Mouse (Mus musculus) hindbrain, embryonic 11.5 days (tissue): Measurements from ENCODE around the gene Atp6v0d1. TPM values are rescaled to one million over a fixed set of nuclear protein-coding genes. Genes with fewer than 3 reads are reported as not detected.

Experiments used
- ATAC-seq: fragments of 200-750 bp; cut with Nextera tagmentation; 2 replicates; pipeline ENCODE4 v1.8.0; 2017; ENCODE audit warnings: mild to moderate bottlenecking, moderate TSS enrichment, moderate library complexity; ENCODE audit not compliant: low FRiP score
- DNase-seq: peaks from one replicate; pipeline ENCODE4 v3.0.0-alpha.2; 2015; ENCODE audit warnings: low spot score
- H3K27ac ChIP-seq: fragments of 300-500 bp; sonication (generic); 2 replicates; pipeline ENCODE4 v1.5.1; 2014; ENCODE audit warnings: mild to moderate bottlenecking, low read depth, low read length
- H3K27me3 ChIP-seq: fragments of 300-500 bp; sonication (generic); 2 replicates; pipeline ENCODE4 v1.6.1; 2014; ENCODE audit warnings: mild to moderate bottlenecking, low read length, moderate library complexity, mixed read lengths; ENCODE audit not compliant: control insufficient read depth, insufficient read depth
- H3K36me3 ChIP-seq: fragments of 300-500 bp; sonication (generic); 2 replicates; pipeline ENCODE4 v1.6.1; 2014; ENCODE audit warnings: mild to moderate bottlenecking, low read length, moderate library complexity, mixed read lengths; ENCODE audit not compliant: control insufficient read depth, insufficient read depth
- H3K4me1 ChIP-seq: fragments of 300-500 bp; sonication (generic); replicated peaks from 2 replicates; pipeline ENCODE4 v1.6.1; 2014; ENCODE audit warnings: low read length, mixed read lengths; ENCODE audit not compliant: control insufficient read depth, insufficient read depth
- H3K4me2 ChIP-seq: fragments of 300-500 bp; sonication (generic); replicated peaks from 2 replicates; pipeline ENCODE4 v1.6.1; 2014; ENCODE audit warnings: mild to moderate bottlenecking, low read depth, low read length
- H3K4me3 ChIP-seq: fragments of 300-500 bp; sonication (generic); 2 replicates; pipeline ENCODE4 v1.5.1; 2014; ENCODE audit warnings: low read depth, low read length
- H3K9ac ChIP-seq: fragments of 300-500 bp; sonication (generic); 2 replicates; pipeline ENCODE4 v1.6.1; 2014; ENCODE audit warnings: low read depth, low read length
- H3K9me3 ChIP-seq: fragments of 300-500 bp; sonication (generic); 2 replicates; pipeline ENCODE4 v1.6.1; 2016; ENCODE audit warnings: low read length; ENCODE audit not compliant: control insufficient read depth
- WGBS: fragments of 180-500 bp; shearing (Covaris S2); extraction: QIAGEN DNeasy Blood & Tissue Kit; methylation state at CpG from one replicate; pipeline ENCODE4 v1.1.7; 2014; 5-methylcytosine and 5-hydroxymethylcytosine counted together
- microRNA counts: library from miRNA; unstranded; fragments of <30 nt; microRNA quantifications from one replicate; lab custom pipeline; 2015
- polyA plus RNA-seq: library from polyadenylated mRNA; unstranded; fragments of >200 nt; fragmentation: Nextera tagmentation; extraction: Ambion mirVana; gene quantifications from 2 replicates; pipeline ENCODE4 v1.2.1, GENCODE M21; 2014

The Atp6v0d1 gene
- polyA plus RNA-seq, 1 experiment from 2014 or later = 141 TPM

DNA sequence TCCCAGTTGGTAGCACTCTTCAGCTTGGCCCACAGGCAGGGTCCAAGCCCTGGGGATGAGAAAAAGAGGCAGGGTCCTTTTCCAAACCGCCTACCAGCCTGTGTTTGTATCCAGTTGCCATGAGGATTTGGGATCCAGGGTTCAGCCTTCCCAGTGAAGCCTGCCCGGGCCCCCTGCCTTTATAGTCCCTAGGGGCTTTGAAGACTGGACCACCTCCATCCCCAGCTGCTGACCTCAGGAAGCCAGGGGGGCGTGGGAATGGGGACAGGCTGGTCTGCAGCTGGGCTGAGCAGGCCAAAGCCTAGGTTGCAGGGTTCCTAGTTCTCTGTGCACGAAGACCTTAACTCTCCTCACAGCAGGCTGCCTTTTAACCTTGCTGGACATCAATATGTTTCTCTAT, 90.6 kb downstream of the Atp6v0d1 start:
- peaks cover 8% of the 10 kb centered on the region for H3K27me3 ChIP-seq
- DNase-seq (no peak), ATAC-seq (no peak)
- H3K4me2 ChIP-seq = no peak overlapping the region
- H3K27ac ChIP-seq = 0 out of 2 replicates have a peak overlapping the region, but pooled peaks have one; percentile 56
- H3K4me1 ChIP-seq = peaks cover 30% of the 10 kb centered on the region
- H3K9me3 ChIP-seq = no peaks in the 10 kb centered on the region
- H3K36me3 ChIP-seq = no peaks in the 10 kb centered on the region
- H3K9ac ChIP-seq = 0 out of 2 replicates have a peak overlapping the region, but pooled peaks have one; percentile 35
- WGBS = 35% methylated on average over 4 of the region's 4 CpGs
- no peak overlapping the region for H3K4me3 ChIP-seq

DNA sequence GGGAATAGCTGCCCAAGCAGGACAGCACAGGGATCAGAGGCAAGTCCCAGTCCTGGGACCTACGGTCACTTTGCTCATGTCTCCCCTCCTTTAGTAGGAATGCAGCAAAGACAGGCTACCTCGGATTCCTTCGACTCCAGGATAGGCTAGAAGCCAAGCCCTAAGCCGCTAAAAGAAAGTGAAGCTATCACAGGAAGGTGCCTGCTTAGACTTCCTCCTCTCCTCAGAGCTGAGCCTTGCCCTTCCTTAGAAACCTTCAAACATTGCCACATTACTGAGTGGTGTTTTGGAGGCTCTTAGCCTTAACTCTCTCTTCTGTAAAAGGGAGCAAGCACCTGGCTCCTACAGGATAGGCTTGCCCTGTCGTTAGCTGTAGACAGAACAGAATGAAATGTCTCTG, 91.2 kb downstream of the Atp6v0d1 start:
- no peak overlapping the region for H3K4me2 ChIP-seq
- H3K36me3 ChIP-seq = no peaks in the 10 kb centered on the region
- peak overlapping the region; percentile 35; the same call in 1 of the 2 replicates for H3K9ac ChIP-seq
- 48% methylated on average over 5 of the region's 5 CpGs for WGBS
- peak overlapping the region; percentile 56 for H3K27ac ChIP-seq
- no peak overlapping the region for H3K4me3 ChIP-seq
- no peak for DNase-seq
- peaks cover 36% of the 10 kb centered on the region for H3K4me1 ChIP-seq
- H3K9me3 ChIP-seq = no peaks in the 10 kb centered on the region
- peaks cover 8% of the 10 kb centered on the region for H3K27me3 ChIP-seq
- no peak for ATAC-seq

MicroRNAs encoded within 50 kb of the gene (microRNA counts, 519-probe panel; counts per million panel counts)
- not detected for microRNA mmu-miR-1966 (lab: Ali Mortazavi, UCI)

Other genes with a start within 250 kb of the Atp6v0d1 start
- gene Lrrc29, start 239.8 kb downstream of the Atp6v0d1 start, polyA plus RNA-seq = 0.98 and 1.2 TPM in 2 replicates
- gene Tmem208, start 239.7 kb downstream of the Atp6v0d1 start, polyA plus RNA-seq = 102 and 105 TPM in 2 replicates
- 1.8 and 3.6 TPM in 2 replicates for gene Fhod1, start 218.1 kb downstream of the Atp6v0d1 start, polyA plus RNA-seq
- 3.9 and 4.5 TPM in 2 replicates for gene Slc9a5, start 217.2 kb downstream of the Atp6v0d1 start, polyA plus RNA-seq
- gene Plekhg4, start 192.8 kb downstream of the Atp6v0d1 start, polyA plus RNA-seq = 0.26 and 0.73 TPM in 2 replicates
- 0.14 TPM in 1 of 2 replicates, not detected in the other for gene Kctd19, start 152.5 kb downstream of the Atp6v0d1 start, polyA plus RNA-seq
- gene Lrrc36, start 152.5 kb downstream of the Atp6v0d1 start, polyA plus RNA-seq = 2.8 and 3.0 TPM in 2 replicates
- 206 and 218 TPM in 2 replicates for gene Tppp3, start 94.5 kb downstream of the Atp6v0d1 start, polyA plus RNA-seq
- gene Zdhhc1, start 69.1 kb downstream of the Atp6v0d1 start, polyA plus RNA-seq = 19.0 and 19.7 TPM in 2 replicates
- 19.6 and 21.1 TPM in 2 replicates for gene Hsd11b2, start 47.3 kb downstream of the Atp6v0d1 start, polyA plus RNA-seq
- 11.8 and 12.4 TPM in 2 replicates for gene Ripor1, start 39.2 kb upstream of the Atp6v0d1 start, polyA plus RNA-seq
- gene Ctcf, start 70.5 kb upstream of the Atp6v0d1 start, polyA plus RNA-seq = 115 and 121 TPM in 2 replicates
- 0.68 and 2.1 TPM in 2 replicates for gene Agrp, start 71.3 kb upstream of the Atp6v0d1 start, polyA plus RNA-seq
- 3.9 TPM in 2 replicates for gene Carmil2, start 120.2 kb upstream of the Atp6v0d1 start, polyA plus RNA-seq
- 70.0 and 74.1 TPM in 2 replicates for gene Acd, start 135.1 kb upstream of the Atp6v0d1 start, polyA plus RNA-seq
- 25.9 and 26.8 TPM in 2 replicates for gene Pard6a, start 135.1 kb upstream of the Atp6v0d1 start, polyA plus RNA-seq
- 0.31 TPM in 1 of 2 replicates, not detected in the other for gene 4933405L10Rik, start 141.6 kb upstream of the Atp6v0d1 start, polyA plus RNA-seq
- 26.4 and 27.9 TPM in 2 replicates for gene Enkd1, start 142.2 kb upstream of the Atp6v0d1 start, polyA plus RNA-seq
- gene Gfod2, start 192.6 kb upstream of the Atp6v0d1 start, polyA plus RNA-seq = 38.3 and 41.6 TPM in 2 replicates